Mouse (Mus musculus) left cerebral cortex, adult 18-20 months (tissue): ENCODE results near the gene Rfx1. TPM values are rescaled to one million over a fixed set of nuclear protein-coding genes. Genes with fewer than 3 reads are reported as not detected.

ENCODE experiments used
- DNase-seq, 2 experiments: peaks; one replicate each; pipeline ENCODE4 v3.0.0; 2021 to 2022; ENCODE audit warnings: low spot score in 2 of 2, mixed read lengths in 1 of 2
- microRNA-seq, 2 experiments: library from miRNA; unstranded; fragments of <30 nt; microRNA quantifications; one replicate each; pipeline ENCODE4 v1.2.0; 2021
- total RNA-seq, 2 experiments: library from RNA; stranded (reverse); gene quantifications; 2 replicates each; pipeline ENCODE4 v1.2.3; 2021

Rfx1 gene
- total RNA-seq, 2 experiments from 2014 or later = 23.1 to 25.3 TPM

- no peak for DNase-seq
Measured at GRCm38 (mm10) chr8:84144636-84145245, 78.1 kb downstream of the Rfx1 start.

Small RNA genes within 50 kb of the gene (microRNA-seq; reads per million reads assigned to microRNA genes)
- gene Mir709 = 0 reads per million in 2 experiments

Other genes with a start within 250 kb of the Rfx1 start
- gene Adgrl1, start 166.7 kb upstream of the Rfx1 start, total RNA-seq = 100 to 1,000 TPM; 348 to 367 TPM
- gene Gm10644, start 111.6 kb upstream of the Rfx1 start, total RNA-seq = under 1 TPM; 0.53 to 0.66 TPM
- gene Asf1b, start 111.3 kb upstream of the Rfx1 start, total RNA-seq = under 1 TPM; 0.37 to 0.42 TPM
- gene Prkaca, start 93.8 kb upstream of the Rfx1 start, total RNA-seq = 100 to 1,000 TPM; 259 to 269 TPM
- gene Samd1, start 69.2 kb upstream of the Rfx1 start, total RNA-seq = 10 to 100 TPM; 45.1 to 45.4 TPM
- gene 1700067K01Rik, start 65.3 kb upstream of the Rfx1 start, total RNA-seq = under 1 TPM; 0.42 to 0.53 TPM
- under 1 TPM in 1 of 2 experiments, not detected in 1; 0.61 TPM for gene 2210011C24Rik, start 54.7 kb upstream of the Rfx1 start, total RNA-seq
- gene Palm3, start 45.4 kb upstream of the Rfx1 start, total RNA-seq = 1 to 10 TPM; 1.8 to 2.7 TPM
- under 1 TPM; 0.30 to 0.52 TPM for gene Il27ra, start 24.2 kb upstream of the Rfx1 start, total RNA-seq
- not detected for gene Rln3, start 21.8 kb upstream of the Rfx1 start, total RNA-seq
- 1 to 10 TPM; 2.9 to 3.5 TPM for gene Gm10643, start 1.7 kb upstream of the Rfx1 start, total RNA-seq
- gene Dcaf15, start 37.9 kb downstream of the Rfx1 start, total RNA-seq = 10 to 100 TPM; 17.7 to 18.2 TPM
- not detected for gene Podnl1, start 59.2 kb downstream of the Rfx1 start, total RNA-seq
- gene Cc2d1a, start 81.1 kb downstream of the Rfx1 start, total RNA-seq = 10 to 100 TPM; 47.1 to 55.6 TPM
- 1 to 10 TPM; 2.0 to 3.1 TPM for gene 4930432K21Rik, start 81.2 kb downstream of the Rfx1 start, total RNA-seq
- 1 to 10 TPM in 1 of 2 experiments, under 1 TPM in 1; 0.70 to 2.0 TPM for gene Nanos3, start 118.4 kb downstream of the Rfx1 start, total RNA-seq
- 10 to 100 TPM; 16.8 to 19.1 TPM for gene Zswim4, start 170.2 kb downstream of the Rfx1 start, total RNA-seq
- 100 to 1,000 TPM; 136 to 146 TPM for gene D8Ertd738e, start 182.9 kb downstream of the Rfx1 start, total RNA-seq
- 10 to 100 TPM; 13.2 to 15.6 TPM for gene Mri1, start 190.5 kb downstream of the Rfx1 start, total RNA-seq
- 10 to 100 TPM; 21.0 to 23.5 TPM for gene Ccdc130, start 203.5 kb downstream of the Rfx1 start, total RNA-seq